Mouse (Mus musculus): ENCODE data around the gene 4930579F01Rik.

4930579F01Rik gene

GRCm38 (mm10) chr3:138216091-138216490, 22.5 kb upstream of the 4930579F01Rik start:
- DNase-seq (ENCODE audit: low spot score) = peak; percentile 44

- no peak for DNase-seq (ENCODE audit: low spot score)
Observed at GRCm38 (mm10) chr3:138215395-138215989, 21.9 kb upstream of the 4930579F01Rik start.

- DNase-seq (ENCODE audit: low spot score) = no peak
Observed at GRCm38 (mm10) chr3:138212431-138212951, 18.9 kb upstream of the 4930579F01Rik start.

GRCm38 (mm10) chr3:138210432-138211075, 16.9 kb upstream of the 4930579F01Rik start:
- DNase-seq (ENCODE audit: low spot score) = no peak

- DNase-seq (ENCODE audit: low spot score) = no peak
Observed at GRCm38 (mm10) chr3:138208821-138209220, 15.2 kb upstream of the 4930579F01Rik start.

GRCm38 (mm10) chr3:138198722-138199068, 5.1 kb upstream of the 4930579F01Rik start:
- DNase-seq (ENCODE audit: low spot score) = no peak

GRCm38 (mm10) chr3:138197973-138198721, 4.5 kb upstream of the 4930579F01Rik start:
- peak; percentile 92 for DNase-seq (ENCODE audit: low spot score)

- no peak for DNase-seq (ENCODE audit: low spot score)
Observed at GRCm38 (mm10) chr3:138197556-138197955, 3.9 kb upstream of the 4930579F01Rik start.

- DNase-seq (ENCODE audit: low spot score) = no peak
Observed at GRCm38 (mm10) chr3:138197093-138197492, 3.5 kb upstream of the 4930579F01Rik start.

- DNase-seq (ENCODE audit: low spot score) = no peak
Observed at GRCm38 (mm10) chr3:138192260-138192659, 1.4 kb downstream of the 4930579F01Rik start.

- no peak for DNase-seq (ENCODE audit: low spot score)
Observed at GRCm38 (mm10) chr3:138185995-138186930, 7.4 kb downstream of the 4930579F01Rik start.

GRCm38 (mm10) chr3:138185290-138185689, 8.3 kb downstream of the 4930579F01Rik start:
- DNase-seq (ENCODE audit: low spot score) = peak; percentile 65

GRCm38 (mm10) chr3:138183371-138183770, 10.3 kb downstream of the 4930579F01Rik start:
- no peak for DNase-seq (ENCODE audit: low spot score)

GRCm38 (mm10) chr3:138182019-138182418, 11.6 kb downstream of the 4930579F01Rik start:
- DNase-seq (ENCODE audit: low spot score) = no peak

- no peak for DNase-seq (ENCODE audit: low spot score)
Observed at GRCm38 (mm10) chr3:138175551-138175950, 18.1 kb downstream of the 4930579F01Rik start.

- DNase-seq (ENCODE audit: low spot score) = no peak
Observed at GRCm38 (mm10) chr3:138173291-138173690, 20.3 kb downstream of the 4930579F01Rik start.

GRCm38 (mm10) chr3:138162553-138163183, 31.0 kb downstream of the 4930579F01Rik start:
- DNase-seq (ENCODE audit: low spot score) = no peak

GRCm38 (mm10) chr3:138161623-138162022, 32.0 kb downstream of the 4930579F01Rik start:
- DNase-seq (ENCODE audit: low spot score) = no peak

GRCm38 (mm10) chr3:138156651-138157050, 37.0 kb downstream of the 4930579F01Rik start:
- no peak for DNase-seq (ENCODE audit: low spot score)

GRCm38 (mm10) chr3:138155062-138155461, 38.6 kb downstream of the 4930579F01Rik start:
- no peak for DNase-seq (ENCODE audit: low spot score)

- no peak for DNase-seq (ENCODE audit: low spot score)
Observed at GRCm38 (mm10) chr3:138148811-138149210, 44.8 kb downstream of the 4930579F01Rik start.
